Mouse (Mus musculus): ENCODE results near the gene Apoc2. TPM values are rescaled to one million over a fixed set of nuclear protein-coding genes. Genes with fewer than 3 reads are reported as not detected.

The Apoc2 gene
- polyA plus RNA-seq, 1 experiment from 2014 or later: 2.7 TPM

- Histone ChIP-seq H3K27me3 (no peaks in the 10 kb centered on the region), H3K9ac (no peak overlapping the region), H3K4me3 (no peak overlapping the region), H3K4me2 (no peak overlapping the region), H3K27ac (no peak overlapping the region), H3K36me3 (peaks cover 55% of the 10 kb centered on the region), H3K4me1 (peaks cover 24% of the 10 kb centered on the region), H3K9me3 (no peaks in the 10 kb centered on the region)
- 87% methylated on average over 9 of the region's 9 CpGs for whole genome bisulfite sequencing
- ATAC-seq (ENCODE audit: insufficient number of reproducible peaks, low FRiP score, low TSS enrichment, low read depth): no peak
Measured at GRCm38 (mm10) chr7:19713598-19713997, 35.9 kb upstream of the Apoc2 start.

- Histone ChIP-seq H3K9me3 (no peaks in the 10 kb centered on the region), H3K36me3 (peaks cover 57% of the 10 kb centered on the region), H3K27me3 (no peaks in the 10 kb centered on the region), H3K4me3 (no peak overlapping the region), H3K27ac (no peak overlapping the region), H3K4me2 (no peak overlapping the region), H3K9ac (no peak overlapping the region), H3K4me1 (peaks cover 24% of the 10 kb centered on the region)
- no peak for ATAC-seq (ENCODE audit: insufficient number of reproducible peaks, low FRiP score, low TSS enrichment, low read depth)
- WGBS: 42% methylated on average over 4 of the region's 4 CpGs
Measured at GRCm38 (mm10) chr7:19713196-19713595, 35.5 kb upstream of the Apoc2 start.

DNA sequence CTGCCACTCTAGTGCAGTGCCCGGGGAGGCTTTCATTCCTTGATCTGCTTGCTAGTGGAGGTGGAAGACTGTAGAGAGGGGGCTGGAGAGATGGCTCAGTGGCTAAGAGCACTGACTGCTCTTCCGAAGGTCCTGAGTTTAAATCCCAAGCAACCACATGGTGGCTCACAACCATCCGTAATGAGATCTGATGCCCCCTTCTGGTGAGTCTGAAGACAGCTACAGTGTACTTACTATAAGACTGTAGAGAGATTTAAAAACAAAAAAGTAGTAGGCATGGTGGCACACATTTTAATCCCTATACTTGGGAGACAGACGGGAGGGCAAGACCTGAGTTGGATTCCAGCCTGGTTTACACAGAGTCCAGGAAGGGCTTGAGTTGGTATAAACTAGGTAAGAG lies 34.7 kb upstream of the Apoc2 start:
- no peaks in the 10 kb centered on the region for H3K9me3 ChIP-seq
- WGBS: 74% methylated on average over 4 of the region's 4 CpGs
- H3K4me2 ChIP-seq: no peak overlapping the region
- ATAC-seq (ENCODE audit: insufficient number of reproducible peaks, low FRiP score, low TSS enrichment, low read depth): no peak
- no peak overlapping the region for H3K4me3 ChIP-seq
- peaks cover 61% of the 10 kb centered on the region for H3K36me3 ChIP-seq
- peaks cover 24% of the 10 kb centered on the region for H3K4me1 ChIP-seq
- H3K27me3 ChIP-seq: no peaks in the 10 kb centered on the region
- no peak overlapping the region for H3K27ac ChIP-seq
- no peak overlapping the region for H3K9ac ChIP-seq

GRCm38 (mm10) chr7:19710650-19711049 lies 32.9 kb upstream of the Apoc2 start:
- H3K4me1 ChIP-seq: peaks cover 16% of the 10 kb centered on the region
- ATAC-seq (ENCODE audit: insufficient number of reproducible peaks, low FRiP score, low TSS enrichment, low read depth): no peak
- H3K4me3 ChIP-seq: no peak overlapping the region
- H3K27ac ChIP-seq: no peak overlapping the region
- H3K27me3 ChIP-seq: no peaks in the 10 kb centered on the region
- no peak overlapping the region for H3K9ac ChIP-seq
- 89% methylated on average over 10 of the region's 10 CpGs for WGBS
- H3K9me3 ChIP-seq: no peaks in the 10 kb centered on the region
- H3K4me2 ChIP-seq: no peak overlapping the region
- peaks cover 65% of the 10 kb centered on the region for H3K36me3 ChIP-seq

DNA sequence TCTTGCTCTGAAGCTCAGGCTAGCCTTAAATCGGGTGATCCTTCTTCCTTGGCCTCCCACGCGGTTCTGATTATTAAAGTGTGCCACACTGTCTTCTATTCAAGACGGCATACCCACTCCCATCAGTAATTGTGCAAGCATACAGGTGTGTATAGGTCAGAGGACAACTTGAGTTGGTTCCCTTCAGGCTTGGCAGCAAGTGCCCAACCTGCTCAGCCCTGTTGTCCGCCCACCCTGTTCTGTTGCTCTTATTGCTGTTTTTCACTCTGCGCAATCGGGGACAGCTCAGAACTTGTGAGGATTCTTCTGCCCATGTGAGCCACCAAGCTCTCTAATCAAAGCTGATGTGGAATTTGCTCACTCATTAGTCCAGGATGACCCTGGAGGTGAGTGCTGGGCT lies 27.5 kb upstream of the Apoc2 start:
- Histone ChIP-seq H3K4me2 (no peak overlapping the region), H3K4me1 (peaks cover 12% of the 10 kb centered on the region), H3K36me3 (peaks cover 67% of the 10 kb centered on the region), H3K9me3 (no peaks in the 10 kb centered on the region), H3K27ac (no peak overlapping the region), H3K9ac (no peak overlapping the region), H3K4me3 (no peak overlapping the region), H3K27me3 (no peaks in the 10 kb centered on the region)
- 92% methylated on average over 7 of the region's 7 CpGs for WGBS
- ATAC-seq (ENCODE audit: insufficient number of reproducible peaks, low FRiP score, low TSS enrichment, low read depth): no peak

- ATAC-seq (ENCODE audit: insufficient number of reproducible peaks, low FRiP score, low TSS enrichment, low read depth): no peak
- Histone ChIP-seq H3K27me3 (no peaks in the 10 kb centered on the region), H3K36me3 (peaks cover 61% of the 10 kb centered on the region), H3K9me3 (no peaks in the 10 kb centered on the region), H3K4me2 (no peak overlapping the region), H3K4me3 (no peak overlapping the region), H3K4me1 (peaks cover 15% of the 10 kb centered on the region), H3K9ac (no peak overlapping the region), H3K27ac (no peak overlapping the region)
- WGBS: 91% methylated on average over 4 of the region's 4 CpGs
Measured at GRCm38 (mm10) chr7:19704475-19704874, 26.7 kb upstream of the Apoc2 start.

DNA sequence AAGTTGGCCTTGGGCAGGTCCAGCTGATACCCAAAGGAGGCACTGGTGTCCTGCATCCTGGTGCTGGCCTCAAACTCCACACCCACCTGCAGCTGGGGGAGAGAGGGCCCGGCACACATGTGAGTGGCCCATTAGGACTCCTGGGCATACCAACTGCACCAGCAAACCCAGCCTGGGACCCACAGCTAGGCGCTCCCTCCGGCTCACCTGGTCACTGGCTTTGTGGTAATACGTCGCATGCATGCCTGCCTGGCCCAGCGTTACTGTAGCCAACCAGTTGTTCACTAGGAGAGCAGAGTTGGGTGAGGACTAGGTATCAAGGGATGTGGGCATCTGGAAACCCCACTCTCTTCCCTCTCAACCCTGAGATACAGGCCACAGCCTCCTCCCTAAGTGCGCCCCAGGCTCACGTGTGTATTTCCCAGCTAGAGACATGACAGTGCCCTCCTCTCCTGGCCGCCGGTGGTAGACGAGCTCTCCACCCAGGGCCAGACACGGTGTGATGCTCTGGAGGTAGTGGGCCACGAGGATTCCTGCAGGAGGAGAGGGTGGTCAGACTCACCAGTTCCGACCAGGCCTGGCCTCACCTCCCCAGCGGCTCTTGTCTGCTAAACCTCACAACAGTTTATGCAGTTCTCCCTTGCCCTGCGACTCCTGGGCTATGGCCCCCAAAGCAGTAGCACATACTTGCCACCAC lies 25.3 kb upstream of the Apoc2 start:
- H3K9ac ChIP-seq: no peak overlapping the region
- no peaks in the 10 kb centered on the region for H3K27me3 ChIP-seq
- H3K4me2 ChIP-seq: no peak overlapping the region
- 89% methylated on average over 16 of the region's 16 CpGs for WGBS
- H3K4me3 ChIP-seq: no peak overlapping the region
- H3K4me1 ChIP-seq: peaks cover 30% of the 10 kb centered on the region
- ATAC-seq (ENCODE audit: insufficient number of reproducible peaks, low FRiP score, low TSS enrichment, low read depth): no peak
- H3K9me3 ChIP-seq: no peaks in the 10 kb centered on the region
- no peak overlapping the region for H3K27ac ChIP-seq
- peaks cover 50% of the 10 kb centered on the region for H3K36me3 ChIP-seq

DNA sequence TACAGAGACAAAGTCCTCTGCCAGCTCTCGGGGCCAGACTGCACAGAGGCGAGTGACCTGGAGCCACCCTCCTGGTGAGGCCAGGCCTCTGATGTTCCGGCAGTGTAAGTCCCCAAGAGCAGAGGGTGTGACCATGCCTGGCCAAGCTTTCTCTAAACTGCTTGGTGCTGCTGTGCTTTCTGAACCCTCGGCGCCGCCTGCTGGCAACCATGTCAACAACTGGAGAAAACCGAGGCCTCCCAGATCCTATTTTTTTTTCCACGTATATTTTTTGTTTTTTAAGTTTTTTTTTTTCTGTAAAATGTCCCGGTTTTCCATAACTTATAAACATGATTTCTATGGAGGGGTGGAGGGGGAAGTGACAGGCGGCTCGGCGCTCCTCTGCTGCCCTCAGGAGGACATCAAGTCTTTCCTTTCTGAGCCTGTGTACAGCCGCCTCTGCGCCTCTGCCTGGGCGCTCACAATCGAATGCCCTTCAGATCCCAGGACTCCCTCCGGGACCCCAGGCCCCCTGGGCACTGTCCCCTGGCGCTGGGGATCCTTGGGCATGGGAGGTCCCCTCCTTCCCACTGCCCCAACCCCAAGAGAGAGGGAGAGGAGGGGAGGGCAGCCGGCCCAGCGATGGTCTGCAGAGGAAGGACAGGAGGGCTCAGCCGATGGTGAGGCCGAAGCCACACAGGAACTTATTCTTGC lies 23.5 kb upstream of the Apoc2 start:
- Histone ChIP-seq H3K9ac (no peak overlapping the region), H3K4me2 (no peak overlapping the region), H3K4me1 (peaks cover 32% of the 10 kb centered on the region), H3K9me3 (no peaks in the 10 kb centered on the region; the same call in 1 of the 2 replicates), H3K27me3 (no peaks in the 10 kb centered on the region), H3K4me3 (no peak overlapping the region), H3K36me3 (peaks cover 42% of the 10 kb centered on the region), H3K27ac (peak overlapping the region; percentile 73)
- ATAC-seq (ENCODE audit: insufficient number of reproducible peaks, low FRiP score, low TSS enrichment, low read depth): 0 out of 2 replicates have a peak, but pooled peaks have one; percentile 31
- 35% methylated on average over 22 of the region's 22 CpGs for WGBS

DNA sequence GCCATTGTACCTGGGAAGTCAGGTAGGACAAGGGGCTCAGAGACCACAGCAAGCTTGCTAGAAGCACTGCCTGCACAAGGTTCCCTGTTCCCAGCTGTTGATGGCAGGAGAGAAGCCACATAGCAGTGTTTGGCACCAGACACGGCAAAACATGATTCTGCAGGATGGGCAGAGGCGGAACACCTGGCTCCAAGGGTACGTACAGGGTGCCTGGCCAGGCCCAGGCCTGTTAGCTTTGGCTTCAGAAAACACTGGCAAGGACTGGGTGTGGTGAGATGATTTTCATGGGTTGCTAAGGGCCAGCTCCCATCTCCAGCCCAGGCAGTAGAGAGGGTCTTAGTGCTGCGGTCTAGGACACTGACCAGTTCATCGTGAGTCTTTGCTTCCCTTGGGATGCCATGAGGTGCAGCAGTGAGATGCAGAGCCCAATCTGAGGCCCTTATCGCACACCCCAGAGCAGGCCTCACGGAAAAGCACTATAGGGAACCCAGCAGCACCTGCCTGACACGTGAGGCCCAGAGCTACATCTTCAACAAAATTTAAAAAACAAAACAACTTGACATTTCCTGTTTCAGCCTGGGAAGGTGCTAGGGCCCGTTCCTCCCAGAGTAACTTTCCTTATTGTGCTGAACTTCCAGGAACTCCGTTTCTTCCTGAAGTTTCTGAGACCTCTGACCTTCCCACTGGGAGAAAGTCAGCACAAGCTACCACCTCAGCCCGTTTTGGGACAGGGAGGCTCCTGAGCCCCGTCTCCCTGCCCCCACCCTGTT lies 22.7 kb upstream of the Apoc2 start:
- Histone ChIP-seq H3K9ac (no peak overlapping the region), H3K4me3 (no peak overlapping the region), H3K36me3 (peaks cover 42% of the 10 kb centered on the region), H3K9me3 (no peaks in the 10 kb centered on the region; the same call in 1 of the 2 replicates), H3K4me1 (peaks cover 32% of the 10 kb centered on the region), H3K27ac (peak overlapping the region; percentile 58), H3K4me2 (no peak overlapping the region), H3K27me3 (no peaks in the 10 kb centered on the region)
- ATAC-seq (ENCODE audit: insufficient number of reproducible peaks, low FRiP score, low TSS enrichment, low read depth): no peak
- 60% methylated on average over 12 of the region's 12 CpGs for WGBS

DNA sequence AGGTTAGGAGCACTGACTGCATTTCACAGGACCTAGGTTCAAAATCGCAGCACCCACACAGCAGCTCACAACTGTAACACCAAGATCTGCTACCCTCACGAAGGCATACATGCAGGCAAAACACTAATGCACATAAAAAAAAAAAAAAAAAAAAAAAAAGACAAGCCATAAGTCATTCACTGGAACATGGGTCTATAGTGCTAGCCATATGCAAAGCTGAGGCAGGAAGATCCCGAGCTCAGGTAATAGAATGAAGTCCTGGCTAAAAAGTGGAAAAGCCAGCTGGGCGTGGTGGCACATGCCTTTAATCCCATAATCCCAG lies 22.0 kb upstream of the Apoc2 start:
- Histone ChIP-seq H3K9me3 (no peaks in the 10 kb centered on the region; the same call in 1 of the 2 replicates), H3K27me3 (no peaks in the 10 kb centered on the region), H3K4me3 (no peak overlapping the region), H3K9ac (no peak overlapping the region), H3K4me1 (peaks cover 32% of the 10 kb centered on the region), H3K4me2 (no peak overlapping the region), H3K27ac (peak overlapping the region; percentile 47), H3K36me3 (peaks cover 40% of the 10 kb centered on the region)
- WGBS: 78% methylated on average over 4 of the region's 4 CpGs
- no peak for ATAC-seq (ENCODE audit: insufficient number of reproducible peaks, low FRiP score, low TSS enrichment, low read depth)

DNA sequence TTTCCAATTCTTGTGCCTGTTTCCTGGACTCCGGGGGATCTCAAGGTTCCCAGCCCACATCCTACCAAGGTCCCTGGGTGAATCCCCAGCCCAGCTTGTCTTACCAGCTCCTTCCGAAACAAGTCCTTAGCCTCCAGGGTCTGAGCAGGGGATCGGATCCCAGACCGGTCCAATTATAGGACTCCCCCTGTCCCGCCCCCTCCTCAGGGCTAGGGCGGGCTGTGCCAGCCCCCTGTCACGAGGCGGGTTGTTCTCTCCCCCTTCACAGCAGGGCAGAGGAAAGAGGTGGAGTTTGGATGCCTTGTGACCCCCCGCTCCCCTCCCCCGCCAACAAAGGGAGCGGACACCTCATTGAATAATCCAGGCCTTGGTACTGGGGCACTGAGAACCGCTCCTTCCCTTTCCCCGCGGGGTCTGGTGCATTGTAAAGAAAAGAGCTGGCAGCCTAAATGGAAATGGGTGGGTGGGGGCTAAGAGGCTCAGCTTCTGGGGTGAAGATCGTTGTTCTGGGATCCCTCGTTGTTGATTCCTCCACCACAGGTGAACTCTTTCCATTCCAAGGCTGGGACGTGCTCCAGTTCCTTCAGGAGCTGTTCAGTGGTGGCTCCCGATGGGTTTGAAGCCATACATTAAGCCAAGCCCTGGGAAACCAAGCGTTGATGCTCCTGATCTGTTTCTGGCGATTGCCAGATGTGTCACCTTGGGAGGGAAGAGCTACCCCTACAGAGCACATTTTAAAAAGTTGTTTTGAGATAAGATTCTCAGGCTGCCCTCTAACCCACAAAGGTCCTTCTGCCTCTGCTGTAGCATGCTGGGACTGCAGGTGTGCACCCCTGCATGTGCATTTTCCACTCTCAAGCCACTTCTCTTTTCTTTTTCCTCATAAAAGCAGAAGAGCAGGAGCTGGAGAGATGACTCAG lies 21.4 kb upstream of the Apoc2 start, which contains the start of gene Apoe:
Gene Apoe, minus strand, starts transcription at position 282 of the 920 bp plus-strand sequence.
- ATAC-seq (ENCODE audit: insufficient number of reproducible peaks, low FRiP score, low TSS enrichment, low read depth): 0 out of 2 replicates have a peak, but pooled peaks have one; percentile 41
- WGBS: 2% methylated on average over 20 of the region's 20 CpGs

More for the DNA sequence above, 21.4 kb upstream of the Apoc2 start, which contains the start of gene Apoe:
- Histone ChIP-seq H3K27ac (peak within 1 kb of the TSS; percentile 47), H3K27me3 (no peaks in the 10 kb centered on the region), H3K9me3 (no peaks in the 10 kb centered on the region; the same call in 1 of the 2 replicates), H3K9ac (peak within 1 kb of the TSS; percentile 23; the same call in 1 of the 2 replicates), H3K4me1 (peaks cover 32% of the 10 kb centered on the region), H3K4me3 (peak within 1 kb of the TSS; percentile 31), H3K4me2 (peak within 1 kb of the TSS; percentile 58), H3K36me3 (peaks cover 35% of the 10 kb centered on the region)

Data from limb, embryonic 15.5 days (tissue).